Mouse (Mus musculus): ENCODE data around the gene Gm11634.

- TF ChIP-seq CTCF (IDR thresholded peaks at IDR 0.05; ENCODE audit: extremely low read depth, insufficient read depth, insufficient read length, insufficient replicate concordance) (no peak), POLR2A (IDR thresholded peaks at IDR 0.05; ENCODE audit: low read depth, low read length) (no peak)
These were observed at the start of gene Gm11634 for GRCm38 (mm10) chr11:101599156-101599555.

Data from spleen, adult 2 months (tissue).